Mouse (Mus musculus) MEL (cell line): ENCODE data around the gene Bcl2l1. TPM values are rescaled to one million over a fixed set of nuclear protein-coding genes. Genes with fewer than 3 reads are reported as not detected.
A peak's percentile ranks its signal among the peaks of the same experiment; 100 is the strongest.

Experiments
- DNase-seq: peaks from one replicate; pipeline ENCODE4 v3.0.0; 2011; ENCODE audit warnings: low read depth, low spot score
- H3K27ac ChIP-seq: 2 replicates; pipeline ENCODE4 v1.5.1; 2012; ENCODE audit warnings: low read depth, mild to moderate bottlenecking, control low read depth, low read length, moderate library complexity; ENCODE audit not compliant: control insufficient read depth
- H3K27me3 ChIP-seq, 2 experiments: fragments of 150-350 bp in 1 of 2; sonication (generic) in 1 of 2; 2 replicates each; pipeline ENCODE4 v1.6.1; 2012; ENCODE audit warnings: low read length in 2 of 2, mild to moderate bottlenecking in 2 of 2, improper control_type of control experiment in 1 of 2, moderate library complexity in 1 of 2; ENCODE audit not compliant: insufficient read depth in 2 of 2, control insufficient read depth in 1 of 2
- H3K36me3 ChIP-seq, 2 experiments: 2 replicates each; pipeline ENCODE4 v1.6.1; 2012 to 2014; ENCODE audit warnings: low read length in 2 of 2, improper control_type of control experiment in 1 of 2, inconsistent platforms in 1 of 2, mild to moderate bottlenecking in 1 of 2; ENCODE audit not compliant: insufficient read depth in 2 of 2, control insufficient read depth in 1 of 2
- H3K4me1 ChIP-seq, 2 experiments: fragments of 150-350 bp in 1 of 2; sonication (generic) in 1 of 2; 2 replicates each; pipeline ENCODE4 v1.6.1; 2012; ENCODE audit warnings: low read length in 2 of 2, improper control_type of control experiment in 1 of 2, mild to moderate bottlenecking in 1 of 2; ENCODE audit not compliant: insufficient read depth in 2 of 2, control insufficient read depth in 1 of 2
- H3K4me3 ChIP-seq, 2 experiments: fragments of 150-350 bp in 1 of 2; sonication (generic) in 1 of 2; 2 replicates each; pipeline ENCODE4 v1.5.1; 2012; ENCODE audit warnings: low read depth in 2 of 2, low read length in 2 of 2, mild to moderate bottlenecking in 2 of 2, moderate library complexity in 2 of 2, control low read depth in 1 of 2, improper control_type of control experiment in 1 of 2; ENCODE audit not compliant: control insufficient read depth in 1 of 2, insufficient read depth in 1 of 2
- H3K79me2 ChIP-seq: 2 replicates; pipeline ENCODE4 v1.6.1; 2012; ENCODE audit warnings: mild to moderate bottlenecking, low read length, moderate library complexity; ENCODE audit not compliant: control insufficient read depth, poor library complexity, insufficient read depth
- H3K9ac ChIP-seq: 2 replicates; pipeline ENCODE4 v1.6.1; 2012; ENCODE audit warnings: low read depth, mild to moderate bottlenecking, control low read depth, low read length, moderate library complexity; ENCODE audit not compliant: control insufficient read depth, poor library complexity, severe bottlenecking
- H3K9me3 ChIP-seq: fragments of 150-350 bp; sonication (generic); replicated peaks from 2 replicates; pipeline ENCODE4 v1.6.1; 2012; ENCODE audit warnings: mild to moderate bottlenecking, low read length, improper control_type of control experiment, moderate library complexity; ENCODE audit not compliant: insufficient read depth
- BHLHE40 ChIP-seq: IDR thresholded peaks from 2 replicates; pipeline ENCODE4 v1.6.1; 2012; ENCODE audit warnings: low read depth, mild to moderate bottlenecking, inconsistent platforms, low read length, improper control_type of control experiment, borderline replicate concordance
- CHD2 ChIP-seq: IDR thresholded peaks from 2 replicates; pipeline ENCODE4 v1.6.1; 2011; ENCODE audit warnings: low read length, improper control_type of control experiment
- CTCF ChIP-seq, 3 experiments: IDR thresholded peaks in 2 of 3; conservative IDR thresholded peaks in 1 of 3; 2 replicates each; pipeline ENCODE4 v1.5.1; 2011 to 2012; ENCODE audit warnings: low read length in 3 of 3, low read depth in 2 of 3, mild to moderate bottlenecking in 2 of 3, improper control_type of control experiment in 1 of 3, inconsistent platforms in 1 of 3, mixed read lengths in 1 of 3, moderate library complexity in 1 of 3; ENCODE audit not compliant: control insufficient read depth in 1 of 3, insufficient read depth in 1 of 3, poor library complexity in 1 of 3, severe bottlenecking in 1 of 3
- E2F4 ChIP-seq: IDR thresholded peaks from 2 replicates; pipeline ENCODE4 v1.6.1; 2011; ENCODE audit warnings: low read depth, low read length, improper control_type of control experiment, borderline replicate concordance
- ELF1 ChIP-seq: IDR thresholded peaks from 2 replicates; pipeline ENCODE4 v1.6.1; 2014; ENCODE audit warnings: low read depth, mild to moderate bottlenecking, inconsistent platforms, low read length, improper control_type of control experiment, moderate library complexity
- EP300 ChIP-seq, 2 experiments: IDR thresholded peaks; 2 replicates each; pipeline ENCODE4 v1.6.1; 2011; ENCODE audit warnings: improper control_type of control experiment in 2 of 2, low read length in 2 of 2, low read depth in 1 of 2, mild to moderate bottlenecking in 1 of 2
- ETS1 ChIP-seq: IDR thresholded peaks from 2 replicates; pipeline ENCODE4 v1.6.1; 2012; ENCODE audit warnings: low read depth, mild to moderate bottlenecking, inconsistent platforms, low read length, improper control_type of control experiment, moderate library complexity
- GABPA ChIP-seq: IDR thresholded peaks from 2 replicates; pipeline ENCODE4 v1.6.1; 2012; ENCODE audit warnings: low read depth, mild to moderate bottlenecking, inconsistent platforms, low read length, improper control_type of control experiment, moderate library complexity
- GATA1 ChIP-seq: IDR thresholded peaks from 2 replicates; pipeline ENCODE4 v1.6.1; 2011; ENCODE audit warnings: low read depth, low read length, improper control_type of control experiment
- HCFC1 ChIP-seq: IDR thresholded peaks from 2 replicates; pipeline ENCODE4 v1.6.1; 2012; ENCODE audit warnings: low read depth, mild to moderate bottlenecking, inconsistent platforms, low read length, improper control_type of control experiment, moderate library complexity
- JUND ChIP-seq: IDR thresholded peaks from 2 replicates; pipeline ENCODE4 v1.6.1; 2011; ENCODE audit warnings: low read depth, mild to moderate bottlenecking, improper control_type of control experiment, low read length
- KAT2A ChIP-seq: conservative IDR thresholded peaks from 2 replicates; pipeline ENCODE4 v1.6.1; 2012; ENCODE audit warnings: low read depth, low read length, improper control_type of control experiment, inconsistent platforms
- MAFK ChIP-seq: IDR thresholded peaks from 2 replicates; pipeline ENCODE4 v1.6.1; 2011; ENCODE audit warnings: low read depth, mild to moderate bottlenecking, low read length, improper control_type of control experiment, borderline replicate concordance
- MAX ChIP-seq: IDR thresholded peaks from 2 replicates; pipeline ENCODE4 v1.6.1; 2011; ENCODE audit warnings: low read length, improper control_type of control experiment
- MAZ ChIP-seq: IDR thresholded peaks from 2 replicates; pipeline ENCODE4 v1.6.1; 2012; ENCODE audit warnings: low read depth, mild to moderate bottlenecking, inconsistent platforms, low read length, improper control_type of control experiment
- MEF2A ChIP-seq: IDR thresholded peaks from 2 replicates; pipeline ENCODE4 v1.6.1; 2014; ENCODE audit warnings: low read depth, mild to moderate bottlenecking, inconsistent platforms, low read length, improper control_type of control experiment; ENCODE audit not compliant: poor library complexity, insufficient replicate concordance, severe bottlenecking; ENCODE audit errors: extremely low read depth
- MXI1 ChIP-seq: IDR thresholded peaks from 2 replicates; pipeline ENCODE4 v1.6.1; 2011; ENCODE audit warnings: mild to moderate bottlenecking, low read depth, low read length, improper control_type of control experiment
- MYB ChIP-seq: IDR thresholded peaks from 2 replicates; pipeline ENCODE4 v1.6.1; 2011; ENCODE audit warnings: mild to moderate bottlenecking, low read depth, low read length, improper control_type of control experiment
- MYC ChIP-seq: IDR thresholded peaks from 2 replicates; pipeline ENCODE4 v1.6.1; 2011; ENCODE audit warnings: low read depth, mild to moderate bottlenecking, low read length, improper control_type of control experiment, moderate library complexity
- NELFE ChIP-seq: IDR thresholded peaks from 2 replicates; pipeline ENCODE4 v1.6.1; 2011; ENCODE audit warnings: low read depth, low read length, improper control_type of control experiment
- NRF1 ChIP-seq: IDR thresholded peaks from 2 replicates; pipeline ENCODE4 v1.6.1; 2014; ENCODE audit warnings: low read depth, mild to moderate bottlenecking, inconsistent platforms, low read length, improper control_type of control experiment, moderate library complexity; ENCODE audit not compliant: poor library complexity, insufficient read depth, severe bottlenecking
- POLR2A ChIP-seq, 2 experiments: IDR thresholded peaks; 2 replicates each; pipeline ENCODE4 v1.6.1; 2011 to 2012; ENCODE audit warnings: low read length in 2 of 2, mild to moderate bottlenecking in 2 of 2, control low read depth in 1 of 2, improper control_type of control experiment in 1 of 2, low read depth in 1 of 2, moderate library complexity in 1 of 2; ENCODE audit not compliant: control insufficient read depth in 1 of 2, insufficient read depth in 1 of 2, poor library complexity in 1 of 2
- POLR2AphosphoS2 ChIP-seq: IDR thresholded peaks from 2 replicates; pipeline ENCODE4 v1.6.1; 2011; ENCODE audit warnings: low read length, improper control_type of control experiment
- POLR2AphosphoS5 ChIP-seq: IDR thresholded peaks from 2 replicates; pipeline ENCODE4 v1.6.1; 2012; ENCODE audit warnings: low read depth, borderline replicate concordance, mild to moderate bottlenecking, inconsistent platforms, low read length, moderate library complexity, mixed read lengths
- RCOR1 ChIP-seq: IDR thresholded peaks from 2 replicates; pipeline ENCODE4 v1.6.1; 2012; ENCODE audit warnings: low read depth, mild to moderate bottlenecking, inconsistent platforms, low read length, improper control_type of control experiment
- SIN3A ChIP-seq: IDR thresholded peaks from 2 replicates; pipeline ENCODE4 v1.6.1; 2012; ENCODE audit warnings: low read length, improper control_type of control experiment, inconsistent platforms
- SMC3 ChIP-seq: IDR thresholded peaks from 2 replicates; pipeline ENCODE4 v1.6.1; 2011; ENCODE audit warnings: low read depth, low read length, improper control_type of control experiment
- TAL1 ChIP-seq: IDR thresholded peaks from 2 replicates; pipeline ENCODE4 v1.6.1; 2012; ENCODE audit warnings: mild to moderate bottlenecking, inconsistent platforms, low read length, moderate library complexity, mixed read lengths
- TBP ChIP-seq: IDR thresholded peaks from 2 replicates; pipeline ENCODE4 v1.8.0; 2011; ENCODE audit warnings: low read depth, low read length, improper control_type of control experiment
- TCF12 ChIP-seq: IDR thresholded peaks from 2 replicates; pipeline ENCODE4 v1.6.1; 2014; ENCODE audit warnings: low read depth, mild to moderate bottlenecking, inconsistent platforms, low read length, improper control_type of control experiment, moderate library complexity
- UBTF ChIP-seq: IDR thresholded peaks from 2 replicates; pipeline ENCODE4 v1.6.1; 2012; ENCODE audit warnings: low read depth, mild to moderate bottlenecking, inconsistent platforms, low read length, improper control_type of control experiment, moderate library complexity, borderline replicate concordance; ENCODE audit not compliant: insufficient read depth
- USF1 ChIP-seq: IDR thresholded peaks from 2 replicates; pipeline ENCODE4 v1.6.1; 2014; ENCODE audit warnings: low read depth, mild to moderate bottlenecking, inconsistent platforms, low read length, improper control_type of control experiment, moderate library complexity
- USF2 ChIP-seq, 2 experiments: IDR thresholded peaks; 2 replicates each; pipeline ENCODE4 v1.6.1; 2011 to 2012; ENCODE audit warnings: improper control_type of control experiment in 2 of 2, low read length in 2 of 2, borderline replicate concordance in 1 of 2, inconsistent platforms in 1 of 2, low read depth in 1 of 2, mild to moderate bottlenecking in 1 of 2; ENCODE audit not compliant: insufficient read depth in 1 of 2
- ZC3H11A ChIP-seq: IDR thresholded peaks from 2 replicates; pipeline ENCODE4 v1.6.1; 2012; ENCODE audit warnings: low read depth, mild to moderate bottlenecking, inconsistent platforms, low read length, improper control_type of control experiment
- ZKSCAN1 ChIP-seq: IDR thresholded peaks from 2 replicates; pipeline ENCODE4 v1.6.1; 2012; ENCODE audit warnings: low read depth, mild to moderate bottlenecking, inconsistent platforms, low read length, improper control_type of control experiment, moderate library complexity
- ZMIZ1 ChIP-seq: IDR thresholded peaks from 2 replicates; pipeline ENCODE4 v1.6.1; 2012; ENCODE audit warnings: low read depth, mild to moderate bottlenecking, inconsistent platforms, low read length, improper control_type of control experiment, moderate library complexity
- ZNF384 ChIP-seq: IDR thresholded peaks from 2 replicates; pipeline ENCODE4 v1.6.1; 2012; ENCODE audit warnings: low read depth, mild to moderate bottlenecking, inconsistent platforms, low read length, improper control_type of control experiment
- polyA plus RNA-seq, 2 experiments: library from polyadenylated mRNA; stranded (reverse) in 1 of 2; unstranded in 1 of 2; fragments of >175 nt in 1 of 2; fragments of >200 nt in 1 of 2; gene quantifications; 2 replicates each; pipeline versions ENCODE4 v1.2.1 to v1.2.4; 2012; ENCODE audit warnings: low replicate concordance in 2 of 2, low read depth in 1 of 2; ENCODE audit not compliant: insufficient read length in 2 of 2, insufficient read depth in 1 of 2, missing spikeins in 1 of 2
- total RNA-seq: library from RNA; depleted of rRNA; stranded (reverse); fragments of 300-350 nt; gene quantifications from 2 replicates; pipeline ENCODE4 v1.2.3, GENCODE M21; 2012

Gene Bcl2l1
- total and polyA plus RNA-seq, 3 experiments: 6.5 to 23.9 TPM; not detected in 1

DNA sequence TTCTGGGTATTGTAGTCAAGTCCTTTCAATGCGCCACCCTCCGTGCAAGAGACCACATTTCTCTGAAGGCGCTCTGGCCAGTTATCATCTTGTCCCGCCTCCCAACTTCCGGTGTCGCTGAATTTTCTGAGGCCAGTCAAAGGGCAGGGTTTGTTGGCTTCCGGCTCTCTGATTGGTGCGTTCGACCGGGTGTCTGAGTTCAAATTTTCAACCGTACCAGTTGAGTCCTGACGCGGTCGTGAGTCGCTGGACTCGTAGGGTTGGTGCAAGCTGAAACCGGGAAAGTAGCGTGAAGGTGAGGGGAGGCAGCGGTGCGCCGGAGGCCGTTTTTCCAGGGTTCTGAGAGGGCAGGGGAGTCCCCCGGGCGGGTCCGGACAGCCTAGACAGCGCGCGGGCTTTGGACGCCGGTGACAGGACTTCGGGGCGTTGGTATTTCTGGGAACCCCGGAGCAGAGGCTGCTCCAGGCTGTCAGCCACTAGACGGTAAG lies 16.3 kb upstream of the Bcl2l1 start, which contains the start of gene Tpx2:
Tpx2 (plus strand) TSS at position 150 of the 488 bp plus-strand sequence.
- Histone ChIP-seq H3K36me3 (peaks cover 9 to 21% of the 10 kb centered on the region in 2 experiments), H3K4me3 (peak within 1 kb of the TSS; percentile 66 to 86), H3K9ac (peak within 1 kb of the TSS; percentile 95), H3K9me3 (no peaks in the 10 kb centered on the region), H3K27ac (peak within 1 kb of the TSS; percentile 90), H3K4me1 (peaks cover 6% of the 10 kb centered on the region in 2 experiments), H3K27me3 (peaks cover 0 to 1% of the 10 kb centered on the region in 2 experiments; a peak in 1 of 4 replicates), H3K79me2 (peaks cover 29% of the 10 kb centered on the region)
- peak; percentile 99 for DNase-seq
- peak; percentile 20; the same call in 1 of the 2 replicates for TF ChIP-seq TCF12
- no peak for TF ChIP-seq ZC3H11A
- no peak for TF ChIP-seq EP300 (IDR thresholded peaks at IDR 0.05; ENCODE audit: low read depth in 1 of 2, low read length in 2 of 2)
- TF ChIP-seq USF2 (IDR thresholded peaks at IDR 0.05; ENCODE audit: borderline replicate concordance in 1 of 2, insufficient read depth in 1 of 2, low read depth in 1 of 2, low read length in 2 of 2): no peak
- peak; percentile 87 for TF ChIP-seq MXI1
- no peak for TF ChIP-seq GABPA
- TF ChIP-seq CHD2: no peak; the same call in 1 of the 2 replicates
- TF ChIP-seq E2F4: peak; percentile 65; the same call in 1 of the 2 replicates
- TF ChIP-seq NRF1: 0 out of 2 replicates have a peak, but pooled peaks have one; percentile 7
- no peak for TF ChIP-seq ZKSCAN1
- TF ChIP-seq MYC: peak; percentile 84
- TF ChIP-seq POLR2AphosphoS5: no peak
- TF ChIP-seq MAZ: no peak
- peak; percentile 64; the same call in 1 of the 2 replicates for TF ChIP-seq TBP
- no peak for TF ChIP-seq CTCF (IDR thresholded peaks at IDR 0.05 in 2 of 3, conservative IDR thresholded peaks at IDR 0.05 in 1 of 3; ENCODE audit: control insufficient read depth in 1 of 3, insufficient read depth in 1 of 3, low read depth in 2 of 3, low read length in 3 of 3, poor library complexity in 1 of 3, severe bottlenecking in 1 of 3)
- TF ChIP-seq UBTF: no peak
- TF ChIP-seq GATA1: peak; percentile 60
- no peak for TF ChIP-seq BHLHE40
- no peak for TF ChIP-seq TAL1
- no peak for TF ChIP-seq JUND
- TF ChIP-seq SIN3A: peak; percentile 92
- TF ChIP-seq ELF1: peak; percentile 58; the same call in 1 of the 2 replicates
- no peak for TF ChIP-seq MEF2A
- no peak for TF ChIP-seq ZNF384
- TF ChIP-seq POLR2A (IDR thresholded peaks at IDR 0.05; ENCODE audit: control insufficient read depth in 1 of 2, insufficient read depth in 1 of 2, low read depth in 1 of 2, low read length in 2 of 2, poor library complexity in 1 of 2): peak; percentile 73 to 90
- TF ChIP-seq HCFC1: peak; percentile 98
- peak; percentile 0 for TF ChIP-seq MAX
- peak; percentile 90 for TF ChIP-seq POLR2AphosphoS2
- TF ChIP-seq ZMIZ1: peak; percentile 85
- no peak for TF ChIP-seq SMC3
- peak; percentile 72 for TF ChIP-seq KAT2A
- peak; percentile 94 for TF ChIP-seq NELFE
- no peak for TF ChIP-seq ETS1
- TF ChIP-seq MAFK: no peak
- TF ChIP-seq RCOR1: no peak
- TF ChIP-seq USF1: no peak
- no peak for TF ChIP-seq MYB
